Mouse (Mus musculus) erythroblast, adult 5-6 weeks (primary cell): ENCODE measurements around the gene Ptger4. TPM values are rescaled to one million over a fixed set of nuclear protein-coding genes. Genes with fewer than 3 reads are reported as not detected.

Experiments used
- ATAC-seq: replicated peaks from 2 replicates; pipeline ENCODE4 v1.8.0; 2016; ENCODE audit warnings: moderate number of reproducible peaks, mild to moderate bottlenecking, moderate TSS enrichment, inconsistent platforms; ENCODE audit not compliant: poor library complexity, low FRiP score, severe bottlenecking
- total RNA-seq, 2 experiments: library from RNA; stranded (forward) in 1 of 2; stranded (reverse) in 1 of 2; fragments of 150-400 nt in 1 of 2; fragments of 200-764, 138-1000 nt in 1 of 2; gene quantifications; 2 replicates each; pipeline versions ENCODE4 v1.2.3 to v1.2.4; 2015 to 2017; ENCODE audit warnings: low replicate concordance in 2 of 2

Gene Ptger4
- total RNA-seq, 2 experiments from 2014 or later = 3.7 to 13.6 TPM

DNA sequence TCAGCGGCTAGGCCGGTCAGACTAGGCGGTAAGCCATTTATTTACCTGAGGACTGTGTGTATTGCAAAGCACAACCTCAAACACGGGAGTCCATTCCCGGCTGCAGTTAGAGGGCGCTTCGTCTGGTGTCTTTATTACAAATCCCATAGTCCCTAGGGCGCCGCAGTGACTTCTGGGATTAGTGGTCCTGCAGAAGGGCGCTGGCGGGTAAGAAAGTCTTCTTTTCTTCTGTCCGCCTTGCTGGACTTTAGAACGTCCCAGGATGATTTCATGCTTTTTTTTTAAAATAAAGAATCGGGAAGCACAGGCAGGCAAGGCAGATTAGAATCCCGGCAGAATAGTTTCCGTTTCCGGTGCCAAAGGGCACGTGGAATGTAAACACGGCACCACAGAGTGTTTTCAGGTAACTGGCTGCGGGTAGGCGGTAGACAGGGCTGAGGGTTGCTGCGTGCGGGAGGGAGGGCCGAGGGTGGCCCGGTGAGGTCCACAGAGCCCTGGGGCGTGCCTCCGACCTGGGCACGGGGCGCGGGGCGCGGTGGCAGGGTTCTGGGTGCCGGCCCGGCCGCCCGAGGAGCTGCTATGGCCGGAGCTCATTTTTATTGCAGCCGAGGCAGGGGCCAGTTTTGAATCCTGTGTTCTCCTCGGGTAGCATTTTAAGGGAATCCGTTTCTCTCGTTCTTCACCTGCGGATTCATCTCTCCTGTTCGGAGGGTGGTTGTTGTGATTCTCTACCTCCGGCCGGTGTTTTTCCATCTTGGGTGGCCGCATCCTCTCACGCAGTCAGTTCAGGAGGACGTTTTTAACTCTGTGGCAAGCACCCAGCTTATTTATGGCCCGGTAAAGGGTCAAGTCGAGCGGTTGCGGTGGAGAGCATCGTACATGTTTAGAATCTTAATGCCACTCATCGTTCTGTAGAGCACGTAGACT, 58.4 kb downstream of the Ptger4 start, which contains the start of gene Ttc33:
TSS of gene Ttc33 (plus strand) at position 160 of the 927 bp plus-strand sequence.
- peak; percentile 92 for ATAC-seq

DNA sequence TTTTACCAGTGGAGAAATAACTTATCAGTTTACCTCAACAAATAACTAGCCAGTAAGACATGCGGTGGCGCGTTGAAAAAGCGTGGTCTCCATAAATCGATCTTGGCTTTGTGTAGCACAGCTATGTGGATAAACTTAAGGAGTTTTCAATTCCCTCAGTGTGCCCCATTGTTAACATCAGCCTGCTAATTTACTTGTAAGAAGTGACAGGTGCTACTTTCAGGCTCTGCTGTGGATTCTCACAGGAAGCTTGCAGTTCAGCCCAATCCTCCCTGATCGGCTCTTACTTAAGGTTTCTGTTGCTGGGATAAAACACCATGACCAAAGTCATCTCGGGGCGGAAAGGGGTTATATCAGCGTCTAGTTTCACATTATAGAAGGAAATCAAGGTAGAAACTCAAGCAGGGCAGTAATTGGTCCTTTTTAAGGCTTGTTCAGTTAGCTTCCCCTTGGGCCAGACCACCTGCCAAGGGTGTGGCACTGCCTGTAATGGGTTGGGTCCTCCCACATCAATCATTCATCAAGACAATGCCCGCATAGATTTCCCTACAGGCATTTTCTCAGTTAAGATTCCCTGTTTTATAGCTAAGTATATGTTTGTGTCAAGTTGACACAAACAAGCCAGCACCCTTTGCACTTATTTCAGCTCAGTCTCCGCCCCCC, 59.2 kb downstream of the Ptger4 start:
- no peak for ATAC-seq

DNA sequence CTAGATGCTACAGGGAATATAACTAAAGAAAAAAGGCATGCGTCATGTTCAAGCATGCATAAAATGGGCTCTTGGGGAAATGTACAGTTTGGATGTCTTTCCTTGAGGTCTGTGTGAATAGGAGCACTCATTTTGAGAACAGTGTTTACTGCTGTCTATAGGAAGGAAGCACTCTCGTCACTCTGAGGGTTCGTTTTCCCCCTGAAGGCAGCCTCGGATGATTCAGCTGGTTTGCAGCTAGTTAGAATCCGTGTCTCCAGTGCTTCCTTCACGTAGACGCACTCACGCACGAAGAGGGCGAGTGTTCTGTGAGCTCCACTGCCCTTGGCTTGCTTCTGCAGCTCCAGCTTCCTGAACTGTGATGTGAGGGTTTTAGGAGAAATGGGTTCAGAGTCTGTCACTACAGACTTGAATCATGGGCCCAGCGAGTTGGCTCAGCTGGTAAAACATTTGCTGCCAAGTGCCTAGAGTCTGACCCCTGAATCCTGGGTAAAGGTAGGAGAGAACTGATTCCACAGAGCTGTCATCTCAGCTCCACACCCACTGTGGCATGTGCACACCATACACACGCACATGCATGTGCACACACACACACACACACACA, 70.7 kb downstream of the Ptger4 start:
- no peak for ATAC-seq

DNA sequence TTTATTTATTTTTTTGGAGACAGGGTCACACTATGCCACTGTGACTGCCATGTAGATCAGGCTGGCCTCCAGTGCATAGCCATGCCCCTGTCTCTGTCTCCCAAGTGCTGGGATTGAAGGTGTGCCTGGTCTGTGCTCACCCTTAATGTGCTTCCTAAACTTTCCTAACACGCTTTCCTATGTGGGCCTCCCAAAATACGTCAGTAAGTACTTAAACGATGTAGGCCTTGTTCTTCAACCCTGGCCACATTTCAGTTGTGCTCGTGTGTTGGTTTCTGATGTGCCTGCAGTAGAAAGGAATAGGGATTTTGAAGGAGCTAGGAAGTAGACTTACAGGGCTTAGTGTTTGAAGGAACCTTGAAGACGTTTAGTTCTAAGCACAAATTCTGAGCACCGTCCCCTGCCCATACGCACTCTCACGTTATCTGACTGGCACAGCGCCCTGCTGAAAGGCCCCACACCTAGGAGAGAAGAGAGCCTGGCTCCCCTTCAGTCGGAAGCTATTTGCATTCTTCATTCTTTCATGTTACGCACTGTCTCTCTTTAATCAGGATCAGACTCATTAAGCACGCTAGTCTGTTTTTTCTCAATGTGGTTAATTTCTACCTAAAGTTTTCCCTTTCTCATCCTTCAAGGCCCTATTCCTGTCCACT, 78.7 kb downstream of the Ptger4 start:
- no peak for ATAC-seq

DNA sequence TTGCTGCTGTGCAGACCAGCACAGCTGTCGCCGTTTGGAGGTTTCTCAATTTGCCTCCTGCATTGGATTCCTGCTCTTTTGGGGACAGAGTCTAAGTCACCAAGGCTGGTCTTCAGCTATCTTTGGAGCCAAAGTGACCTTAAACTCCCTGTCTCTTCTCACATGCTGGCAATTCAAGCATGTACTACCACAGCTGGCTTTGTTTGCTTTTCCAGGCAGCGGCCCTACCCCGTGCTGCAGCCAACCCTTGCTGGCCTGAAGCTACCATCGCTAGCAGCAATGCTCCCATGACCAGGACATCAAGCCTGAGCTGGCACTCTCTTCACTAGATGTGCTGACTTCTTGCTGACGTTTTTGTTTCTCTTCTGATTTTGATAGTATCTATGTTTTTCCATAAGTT, 85.2 kb downstream of the Ptger4 start:
- no peak for ATAC-seq

DNA sequence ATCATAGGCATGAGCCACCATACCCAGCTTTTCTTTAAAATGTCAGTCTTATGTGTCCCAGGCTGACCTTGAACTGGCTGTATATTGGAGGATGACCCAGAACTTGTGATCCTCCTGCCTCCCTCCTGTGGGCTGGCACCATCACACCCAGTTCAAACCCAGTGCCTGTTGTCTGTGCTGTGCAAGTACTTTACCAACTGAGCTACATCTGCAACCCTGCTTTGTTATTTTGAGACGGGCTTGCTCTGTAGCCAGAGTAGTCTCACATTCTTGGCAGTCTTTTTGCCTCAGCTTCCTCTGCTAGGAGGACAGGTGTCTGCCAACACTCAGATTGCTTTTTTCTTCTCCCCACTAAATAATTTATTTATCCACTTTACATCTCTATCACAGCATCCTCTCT, 86.6 kb downstream of the Ptger4 start:
- ATAC-seq = no peak

Other genes with a start within 250 kb of the Ptger4 start
- gene C7, start 180.4 kb downstream of the Ptger4 start, total RNA-seq (2015; ENCODE audit: low replicate concordance) = not detected in 2 replicates
- not detected in 2 replicates for gene C7, start 180.4 kb downstream of the Ptger4 start, total RNA-seq (2017; ENCODE audit: low replicate concordance)
- 1.7 TPM in 1 of 2 replicates, not detected in the other for gene Card6, start 135.6 kb downstream of the Ptger4 start, total RNA-seq (2015; ENCODE audit: low replicate concordance)
- 0.42 and 1.3 TPM in 2 replicates for gene Card6, start 135.6 kb downstream of the Ptger4 start, total RNA-seq (2017; ENCODE audit: low replicate concordance)
- gene Rpl37, start 127.5 kb downstream of the Ptger4 start, total RNA-seq (2015; ENCODE audit: low replicate concordance) = 167 and 232 TPM in 2 replicates
- 170 and 249 TPM in 2 replicates for gene Rpl37, start 127.5 kb downstream of the Ptger4 start, total RNA-seq (2017; ENCODE audit: low replicate concordance)
- 13.6 and 19.8 TPM in 2 replicates for gene Prkaa1, start 100.3 kb downstream of the Ptger4 start, total RNA-seq (2015; ENCODE audit: low replicate concordance)
- gene Prkaa1, start 100.3 kb downstream of the Ptger4 start, total RNA-seq (2017; ENCODE audit: low replicate concordance) = 12.0 and 14.8 TPM in 2 replicates
- 12.3 and 29.4 TPM in 2 replicates for gene Ttc33, start 58.7 kb downstream of the Ptger4 start, total RNA-seq (2015; ENCODE audit: low replicate concordance)
- gene Ttc33, start 58.7 kb downstream of the Ptger4 start, total RNA-seq (2017; ENCODE audit: low replicate concordance) = 26.4 and 28.4 TPM in 2 replicates